Mouse (Mus musculus): ENCODE measurements around the gene Slc7a15. TPM values are rescaled to one million over a fixed set of nuclear protein-coding genes. Genes with fewer than 3 reads are reported as not detected.

Slc7a15 gene
- polyA plus RNA-seq, 1 experiment from 2014 or later = not detected

- Histone ChIP-seq H3K27ac (replicated peaks in 1 of 2; ENCODE audit: control insufficient read depth in 1 of 2, insufficient read depth in 1 of 2, low read depth in 2 of 2, low read length in 2 of 2) (no peak overlapping the region), H3K27me3 (ENCODE audit: control insufficient read depth, insufficient read depth, low read length) (no peaks in the 10 kb centered on the region), H3K4me3 (ENCODE audit: control insufficient read depth in 1 of 2, insufficient read depth in 1 of 2, low read depth in 1 of 2, low read length in 2 of 2) (no peak overlapping the region), H3K9me3 (ENCODE audit: control insufficient read depth, low read length) (no peaks in the 10 kb centered on the region), H3K4me2 (ENCODE audit: low read length) (no peak overlapping the region), H3K9ac (ENCODE audit: low read length) (no peak overlapping the region), H3K36me3 (ENCODE audit: control insufficient read depth, insufficient read depth, low read length) (no peaks in the 10 kb centered on the region; the same call in 1 of the 2 replicates), H3K4me1 (ENCODE audit: control insufficient read depth in 2 of 2, insufficient read depth in 2 of 2, low read length in 2 of 2) (peaks cover 6 to 30% of the 10 kb centered on the region in 2 experiments)
- ATAC-seq (ENCODE audit: insufficient number of reproducible peaks, insufficient read depth, low FRiP score, low read depth) = no peak
- WGBS = 58% methylated on average over 3 of the region's 3 CpGs
Measured at GRCm38 (mm10) chr12:8493386-8493785, 105.5 kb downstream of the Slc7a15 start.

- Histone ChIP-seq H3K27me3 (ENCODE audit: control insufficient read depth, insufficient read depth, low read length) (no peaks in the 10 kb centered on the region), H3K4me1 (ENCODE audit: control insufficient read depth in 2 of 2, insufficient read depth in 2 of 2, low read length in 2 of 2) (peaks cover 0 to 4% of the 10 kb centered on the region in 2 experiments; a peak in 2 of 4 replicates), H3K4me3 (ENCODE audit: control insufficient read depth in 1 of 2, insufficient read depth in 1 of 2, low read depth in 1 of 2, low read length in 2 of 2) (no peak overlapping the region), H3K9ac (ENCODE audit: low read length) (no peak overlapping the region), H3K4me2 (ENCODE audit: low read length) (no peak overlapping the region), H3K9me3 (ENCODE audit: control insufficient read depth, low read length) (no peaks in the 10 kb centered on the region), H3K27ac (replicated peaks in 1 of 2; ENCODE audit: control insufficient read depth in 1 of 2, insufficient read depth in 1 of 2, low read depth in 2 of 2, low read length in 2 of 2) (no peak overlapping the region), H3K36me3 (ENCODE audit: control insufficient read depth, insufficient read depth, low read length) (no peaks in the 10 kb centered on the region)
- WGBS = 62% methylated on average over 4 of the region's 4 CpGs
- ATAC-seq (ENCODE audit: insufficient number of reproducible peaks, insufficient read depth, low FRiP score, low read depth) = no peak
Measured at GRCm38 (mm10) chr12:8489098-8489497, 109.8 kb downstream of the Slc7a15 start.

GRCm38 (mm10) chr12:8488652-8488980 lies 110.2 kb downstream of the Slc7a15 start:
- Histone ChIP-seq H3K4me1 (ENCODE audit: control insufficient read depth in 2 of 2, insufficient read depth in 2 of 2, low read length in 2 of 2) (peaks cover 0 to 4% of the 10 kb centered on the region in 2 experiments; a peak in 2 of 4 replicates), H3K9ac (ENCODE audit: low read length) (no peak overlapping the region), H3K27me3 (ENCODE audit: control insufficient read depth, insufficient read depth, low read length) (no peaks in the 10 kb centered on the region), H3K27ac (replicated peaks in 1 of 2; ENCODE audit: control insufficient read depth in 1 of 2, insufficient read depth in 1 of 2, low read depth in 2 of 2, low read length in 2 of 2) (no peak overlapping the region), H3K36me3 (ENCODE audit: control insufficient read depth, insufficient read depth, low read length) (no peaks in the 10 kb centered on the region), H3K4me3 (ENCODE audit: control insufficient read depth in 1 of 2, insufficient read depth in 1 of 2, low read depth in 1 of 2, low read length in 2 of 2) (no peak overlapping the region), H3K4me2 (ENCODE audit: low read length) (no peak overlapping the region), H3K9me3 (ENCODE audit: control insufficient read depth, low read length) (no peaks in the 10 kb centered on the region)
- no peak for ATAC-seq (ENCODE audit: insufficient number of reproducible peaks, insufficient read depth, low FRiP score, low read depth)
- 82% methylated on average over 4 of the region's 4 CpGs for WGBS

GRCm38 (mm10) chr12:8487959-8488651 lies 110.8 kb downstream of the Slc7a15 start:
- no peak overlapping the region for H3K9ac ChIP-seq (ENCODE audit: low read length)
- H3K4me3 ChIP-seq (ENCODE audit: control insufficient read depth in 1 of 2, insufficient read depth in 1 of 2, low read depth in 1 of 2, low read length in 2 of 2) = no peak overlapping the region
- no peak overlapping the region for H3K4me2 ChIP-seq (ENCODE audit: low read length)
- peaks cover 0 to 4% of the 10 kb centered on the region in 2 experiments; a peak in 2 of 4 replicates for H3K4me1 ChIP-seq (ENCODE audit: control insufficient read depth in 2 of 2, insufficient read depth in 2 of 2, low read length in 2 of 2)
- H3K36me3 ChIP-seq (ENCODE audit: control insufficient read depth, insufficient read depth, low read length) = no peaks in the 10 kb centered on the region
- 67% methylated on average over 5 of the region's 5 CpGs for WGBS
- no peak; the same call in 1 of the 2 replicates for ATAC-seq (ENCODE audit: insufficient number of reproducible peaks, insufficient read depth, low FRiP score, low read depth)
- no peaks in the 10 kb centered on the region for H3K9me3 ChIP-seq (ENCODE audit: control insufficient read depth, low read length)
- H3K27me3 ChIP-seq (ENCODE audit: control insufficient read depth, insufficient read depth, low read length) = no peaks in the 10 kb centered on the region
- H3K27ac ChIP-seq (replicated peaks in 1 of 2; ENCODE audit: control insufficient read depth in 1 of 2, insufficient read depth in 1 of 2, low read depth in 2 of 2, low read length in 2 of 2) = no peak overlapping the region

GRCm38 (mm10) chr12:8487281-8487680 lies 111.6 kb downstream of the Slc7a15 start:
- 60% methylated on average over 1 of the region's 1 CpGs for WGBS
- no peak for ATAC-seq (ENCODE audit: insufficient number of reproducible peaks, insufficient read depth, low FRiP score, low read depth)
- no peak overlapping the region for H3K9ac ChIP-seq (ENCODE audit: low read length)

GRCm38 (mm10) chr12:8485247-8485646 lies 113.6 kb downstream of the Slc7a15 start:
- WGBS = 78% methylated on average over 7 of the region's 7 CpGs

More at GRCm38 (mm10) chr12:8487281-8487680, 111.6 kb downstream of the Slc7a15 start:
- H3K36me3 ChIP-seq (ENCODE audit: control insufficient read depth, insufficient read depth, low read length) = no peaks in the 10 kb centered on the region
- no peak overlapping the region for H3K27ac ChIP-seq (replicated peaks in 1 of 2; ENCODE audit: control insufficient read depth in 1 of 2, insufficient read depth in 1 of 2, low read depth in 2 of 2, low read length in 2 of 2)
- H3K4me3 ChIP-seq (ENCODE audit: control insufficient read depth in 1 of 2, insufficient read depth in 1 of 2, low read depth in 1 of 2, low read length in 2 of 2) = no peak overlapping the region
- H3K9me3 ChIP-seq (ENCODE audit: control insufficient read depth, low read length) = no peaks in the 10 kb centered on the region
- peaks cover 0 to 4% of the 10 kb centered on the region in 2 experiments; a peak in 2 of 4 replicates for H3K4me1 ChIP-seq (ENCODE audit: control insufficient read depth in 2 of 2, insufficient read depth in 2 of 2, low read length in 2 of 2)
- no peak overlapping the region for H3K4me2 ChIP-seq (ENCODE audit: low read length)
- no peaks in the 10 kb centered on the region for H3K27me3 ChIP-seq (ENCODE audit: control insufficient read depth, insufficient read depth, low read length)

GRCm38 (mm10) chr12:8482169-8482568 lies 116.7 kb downstream of the Slc7a15 start:
- no peak overlapping the region for H3K4me2 ChIP-seq (ENCODE audit: low read length)
- H3K36me3 ChIP-seq (ENCODE audit: control insufficient read depth, insufficient read depth, low read length) = no peaks in the 10 kb centered on the region
- H3K27me3 ChIP-seq (ENCODE audit: control insufficient read depth, insufficient read depth, low read length) = no peaks in the 10 kb centered on the region
- H3K4me1 ChIP-seq (ENCODE audit: control insufficient read depth in 2 of 2, insufficient read depth in 2 of 2, low read length in 2 of 2) = peaks cover 3 to 6% of the 10 kb centered on the region in 2 experiments
- H3K4me3 ChIP-seq (ENCODE audit: control insufficient read depth in 1 of 2, insufficient read depth in 1 of 2, low read depth in 1 of 2, low read length in 2 of 2) = no peak overlapping the region
- ATAC-seq (ENCODE audit: insufficient number of reproducible peaks, insufficient read depth, low FRiP score, low read depth) = no peak
- no peaks in the 10 kb centered on the region for H3K9me3 ChIP-seq (ENCODE audit: control insufficient read depth, low read length)
- 60% methylated on average over 2 of the region's 2 CpGs for WGBS
- H3K27ac ChIP-seq (replicated peaks in 1 of 2; ENCODE audit: control insufficient read depth in 1 of 2, insufficient read depth in 1 of 2, low read depth in 2 of 2, low read length in 2 of 2) = no peak overlapping the region
- no peak overlapping the region for H3K9ac ChIP-seq (ENCODE audit: low read length)

More at GRCm38 (mm10) chr12:8485247-8485646, 113.6 kb downstream of the Slc7a15 start:
- H3K4me2 ChIP-seq (ENCODE audit: low read length) = no peak overlapping the region
- no peaks in the 10 kb centered on the region for H3K27me3 ChIP-seq (ENCODE audit: control insufficient read depth, insufficient read depth, low read length)
- H3K36me3 ChIP-seq (ENCODE audit: control insufficient read depth, insufficient read depth, low read length) = no peaks in the 10 kb centered on the region
- ATAC-seq (ENCODE audit: insufficient number of reproducible peaks, insufficient read depth, low FRiP score, low read depth) = no peak
- no peak overlapping the region for H3K9ac ChIP-seq (ENCODE audit: low read length)
- H3K27ac ChIP-seq (replicated peaks in 1 of 2; ENCODE audit: control insufficient read depth in 1 of 2, insufficient read depth in 1 of 2, low read depth in 2 of 2, low read length in 2 of 2) = no peak overlapping the region
- no peak overlapping the region for H3K4me3 ChIP-seq (ENCODE audit: control insufficient read depth in 1 of 2, insufficient read depth in 1 of 2, low read depth in 1 of 2, low read length in 2 of 2)
- no peaks in the 10 kb centered on the region for H3K9me3 ChIP-seq (ENCODE audit: control insufficient read depth, low read length)
- peaks cover 0 to 4% of the 10 kb centered on the region in 2 experiments; a peak in 2 of 4 replicates for H3K4me1 ChIP-seq (ENCODE audit: control insufficient read depth in 2 of 2, insufficient read depth in 2 of 2, low read length in 2 of 2)

Data from heart, embryonic 14.5 days (tissue).